Mouse (Mus musculus) spleen, postnatal 4 days (tissue): ENCODE measurements around the gene Gnb1.

ENCODE experiments used
- DNase-seq, 2 experiments: peaks; one replicate each; pipeline ENCODE4 v3.0.0; 2022; ENCODE audit warnings: low spot score in 2 of 2

Gnb1 gene

GRCm38 (mm10) chr4:155485521-155485920 is 5.6 kb upstream of the Gnb1 start:
- DNase-seq = no peak

GRCm38 (mm10) chr4:155487746-155488145 is 3.4 kb upstream of the Gnb1 start:
- DNase-seq = no peak

GRCm38 (mm10) chr4:155488232-155489025 is 2.7 kb upstream of the Gnb1 start:
- peak; percentile 69 to 78 for DNase-seq

DNA sequence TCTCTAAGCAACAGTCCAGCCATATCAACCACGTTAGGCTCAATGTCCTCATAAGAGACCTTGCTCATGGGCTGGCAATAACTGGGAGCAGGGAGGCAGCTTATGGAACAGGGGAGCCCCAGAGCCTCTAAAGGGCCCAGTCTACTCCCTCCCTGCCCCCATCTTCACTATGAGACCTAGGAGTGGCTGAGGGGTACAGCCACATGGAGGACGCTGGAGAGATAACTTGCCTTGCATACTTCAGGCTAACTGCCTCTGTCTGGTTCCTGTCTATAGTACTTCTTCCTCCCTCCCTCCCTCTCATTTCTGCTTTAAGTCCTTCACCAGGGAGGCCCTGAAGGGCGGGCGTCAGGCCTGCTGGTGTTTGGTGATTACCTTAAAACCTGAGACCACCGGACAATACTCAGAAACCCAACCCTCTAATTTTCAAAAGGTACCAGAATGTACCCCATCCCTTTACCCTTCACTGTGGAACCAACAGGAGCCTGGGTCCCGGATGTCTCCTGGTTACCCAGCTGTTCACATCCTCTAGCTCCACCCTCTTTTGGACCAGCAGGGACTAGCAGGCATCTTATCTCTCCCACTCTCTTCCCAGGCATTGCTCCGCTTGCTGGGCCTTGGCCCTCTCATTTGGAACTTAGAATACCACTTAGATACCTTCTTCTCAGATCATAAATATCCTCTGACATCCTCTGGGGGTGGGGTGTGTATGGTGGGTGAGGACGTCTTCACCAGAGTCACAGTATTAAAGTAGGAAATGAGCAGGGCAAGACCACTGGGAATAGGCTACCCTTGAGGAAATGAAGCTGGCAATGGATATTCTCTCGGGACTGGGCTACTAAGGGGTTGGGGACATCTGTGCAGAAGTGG is 1.8 kb upstream of the Gnb1 start:
- DNase-seq = no peak

DNA sequence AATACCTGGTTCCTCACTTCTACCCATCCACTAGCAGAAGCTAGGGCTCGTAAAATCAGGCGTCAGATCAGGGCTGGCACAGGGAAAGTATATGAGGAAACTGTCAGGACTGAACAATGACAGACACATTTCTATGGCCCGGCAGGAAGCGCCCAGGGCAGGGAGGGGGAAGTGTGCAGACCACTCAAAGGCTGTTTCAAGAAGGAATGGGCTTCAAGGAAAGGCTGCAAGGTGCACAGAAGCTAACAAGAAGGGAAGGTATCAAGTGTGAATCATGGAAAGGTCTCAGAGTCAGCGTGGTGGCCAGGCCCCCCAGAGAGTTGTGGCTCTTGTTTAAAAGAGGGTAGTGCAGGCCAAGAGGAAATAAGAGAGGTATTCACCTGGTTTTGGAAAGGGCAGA is 705 bp upstream of the Gnb1 start:
- DNase-seq = no peak

GRCm38 (mm10) chr4:155491529-155492130 is 469 bp downstream of the Gnb1 start:
- DNase-seq = no peak

DNA sequence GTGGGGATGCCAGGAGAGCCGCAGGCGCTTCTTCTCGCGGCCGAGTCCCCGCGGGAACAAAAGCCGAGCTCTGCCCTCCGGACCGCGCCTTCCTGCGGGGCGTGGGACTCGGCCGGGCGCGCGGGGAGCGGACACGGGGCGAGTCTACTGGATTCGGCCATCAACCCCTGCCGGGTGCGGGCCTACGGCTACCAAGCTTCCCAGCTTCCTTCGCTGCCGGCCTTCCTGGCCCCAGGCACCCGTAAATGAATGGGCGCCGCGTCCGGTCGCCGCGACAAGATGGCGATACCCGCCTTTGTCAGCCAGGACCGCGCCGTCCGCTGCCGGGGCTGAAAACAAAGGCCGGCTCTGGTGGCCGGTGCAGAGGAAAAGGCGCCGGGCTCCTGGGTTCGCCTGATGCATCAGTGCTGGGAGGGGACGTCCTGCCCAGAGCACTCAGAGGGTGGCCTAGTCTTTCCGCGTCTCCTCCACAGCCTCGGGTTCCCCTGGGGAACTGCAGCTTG is 1.0 kb downstream of the Gnb1 start:
- DNase-seq = peak; percentile 53 to 84

DNA sequence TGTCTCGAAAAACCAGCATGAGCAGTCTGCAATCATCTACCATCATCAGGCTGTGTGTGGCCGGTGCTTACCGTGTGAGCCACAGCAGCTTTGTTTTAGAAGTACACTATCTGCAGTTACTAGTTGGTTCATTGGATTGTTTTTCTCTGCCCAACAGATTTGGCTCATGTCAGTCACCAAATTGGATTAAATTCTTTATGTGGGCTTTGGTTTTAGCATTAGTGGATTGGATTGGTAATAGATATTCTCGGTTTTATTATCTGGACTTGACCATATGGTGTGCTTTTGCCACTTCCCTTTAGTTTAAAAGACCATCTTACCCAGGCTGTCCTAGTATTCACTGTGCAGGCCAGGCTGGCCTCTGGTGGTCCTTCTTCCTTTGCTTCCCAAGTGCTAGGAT is 3.7 kb downstream of the Gnb1 start:
- DNase-seq = no peak

- DNase-seq = no peak
Measured at GRCm38 (mm10) chr4:155497963-155498362, 6.8 kb downstream of the Gnb1 start.

DNA sequence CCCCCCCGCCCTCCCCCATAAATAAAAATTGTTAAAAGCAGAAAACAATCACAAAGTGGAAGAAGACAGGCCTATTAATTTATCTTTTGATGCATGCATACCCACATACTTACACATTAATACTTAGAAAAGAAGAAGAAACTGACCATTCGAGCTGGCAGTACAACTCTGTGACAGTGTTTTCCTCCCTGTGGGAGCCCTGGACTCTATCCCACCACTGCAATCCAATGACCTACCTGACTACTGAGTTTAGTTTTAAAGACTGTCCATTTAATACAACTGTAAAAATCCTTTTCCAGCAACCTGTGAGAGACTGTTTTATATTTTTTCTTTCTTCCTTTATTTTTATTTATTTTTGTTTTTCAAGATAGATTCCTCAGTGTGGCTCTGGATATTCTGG is 10.0 kb downstream of the Gnb1 start:
- no peak for DNase-seq

- no peak for DNase-seq
Measured at GRCm38 (mm10) chr4:155505067-155505466, 13.9 kb downstream of the Gnb1 start.

DNA sequence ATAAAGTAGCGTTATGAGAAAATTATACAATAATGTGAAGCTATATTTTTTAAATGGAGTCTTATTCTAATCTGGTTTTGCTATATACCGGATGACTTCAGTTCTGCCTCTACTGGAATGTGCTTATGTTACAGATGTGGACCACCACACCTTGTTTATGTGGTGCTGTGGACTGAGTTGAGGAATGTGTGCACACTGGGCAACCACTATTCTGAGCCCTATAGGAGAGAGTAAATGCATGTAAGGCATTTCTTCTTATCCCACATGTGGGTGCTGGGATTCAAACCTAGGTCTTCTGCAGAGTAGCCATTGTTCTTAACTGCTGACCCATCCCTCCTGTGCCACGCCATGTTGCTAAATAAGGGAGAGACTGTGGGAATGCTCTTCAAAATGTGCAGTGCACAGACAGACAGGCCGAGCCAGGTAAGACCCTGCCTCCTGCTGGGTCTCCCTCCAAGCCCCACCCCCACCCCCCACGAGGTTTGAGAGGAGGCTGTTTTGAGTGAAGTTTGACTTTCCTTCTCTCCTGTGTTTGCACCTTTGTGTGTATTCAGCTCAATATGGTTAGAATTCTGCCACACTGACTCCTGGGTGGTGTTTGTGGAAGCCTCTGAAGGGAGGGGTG is 14.6 kb downstream of the Gnb1 start:
- DNase-seq = no peak

- DNase-seq = no peak
Measured at GRCm38 (mm10) chr4:155508614-155509013, 17.5 kb downstream of the Gnb1 start.

- no peak for DNase-seq
Measured at GRCm38 (mm10) chr4:155510981-155511380, 19.8 kb downstream of the Gnb1 start.

- DNase-seq = no peak
Measured at GRCm38 (mm10) chr4:155514810-155515209, 23.6 kb downstream of the Gnb1 start.

DNA sequence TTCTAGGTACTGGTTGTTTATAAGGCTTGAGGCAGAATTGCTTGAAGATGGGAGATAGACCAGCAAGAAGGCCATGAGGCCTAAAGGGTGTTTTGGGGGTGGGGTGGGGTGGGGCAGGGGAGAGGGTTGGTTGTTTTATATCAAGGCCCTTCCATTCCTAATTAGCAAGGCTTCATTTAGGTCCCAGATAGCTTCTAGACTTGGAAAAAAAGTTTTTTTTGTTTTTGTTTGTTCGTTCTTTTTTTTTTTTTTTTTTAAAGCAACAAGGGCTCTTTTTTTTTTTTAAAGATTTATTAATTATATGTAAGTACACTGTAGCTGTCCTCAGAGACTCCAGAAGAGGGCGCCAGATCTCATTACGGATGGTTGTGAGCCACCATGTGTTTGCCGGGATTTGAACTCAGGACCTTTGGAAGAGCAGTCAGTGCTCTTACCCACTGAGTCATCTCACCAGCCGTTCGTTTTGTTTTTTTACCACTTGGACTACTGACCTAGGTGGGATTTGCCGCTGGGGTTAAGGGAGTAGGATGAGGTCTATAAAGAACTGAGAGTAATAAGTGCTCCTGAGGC is 26.9 kb downstream of the Gnb1 start:
- no peak for DNase-seq

- no peak for DNase-seq
Measured at GRCm38 (mm10) chr4:155522327-155522726, 31.2 kb downstream of the Gnb1 start.

DNA sequence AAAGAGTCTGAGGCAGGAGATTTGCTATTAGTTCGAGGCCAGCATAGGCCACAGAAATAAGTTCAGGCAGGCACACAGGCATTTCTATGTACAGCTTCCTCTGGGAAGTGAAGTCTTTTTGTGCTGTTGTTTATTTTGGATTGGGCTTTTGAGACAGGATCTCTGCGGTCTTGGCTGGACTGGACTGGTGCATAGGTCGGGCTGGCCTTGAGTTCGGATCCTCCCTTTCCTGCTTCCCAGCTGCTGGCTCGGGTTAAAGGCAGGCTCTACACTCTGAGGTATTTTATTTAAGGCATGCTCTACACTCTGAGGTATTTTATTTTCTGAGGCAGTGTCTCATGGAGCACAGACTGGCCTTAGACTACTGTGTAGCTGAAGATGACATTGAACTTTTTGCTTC is 34.6 kb downstream of the Gnb1 start:
- no peak for DNase-seq

- DNase-seq = no peak
Measured at GRCm38 (mm10) chr4:155529294-155529693, 38.1 kb downstream of the Gnb1 start.

DNA sequence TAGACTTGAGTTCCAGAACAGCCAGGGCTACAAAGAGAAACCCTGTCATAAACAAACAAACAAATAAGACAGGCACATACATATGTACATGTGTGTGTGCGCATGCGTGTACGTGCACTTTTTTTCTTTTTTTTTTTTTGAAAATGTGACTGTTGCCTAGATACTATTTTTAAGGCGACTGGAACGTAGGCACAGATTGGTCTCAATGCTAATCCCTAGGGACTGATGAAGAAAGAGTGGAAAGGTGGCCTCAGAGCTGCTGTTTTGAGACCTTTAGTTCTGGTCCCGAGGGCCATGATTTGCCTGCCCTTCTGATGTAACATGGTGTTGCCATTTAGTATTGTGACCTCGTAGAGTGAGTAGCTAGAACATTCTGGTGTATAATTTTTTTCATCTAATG is 58.8 kb downstream of the Gnb1 start:
- DNase-seq = no peak

DNA sequence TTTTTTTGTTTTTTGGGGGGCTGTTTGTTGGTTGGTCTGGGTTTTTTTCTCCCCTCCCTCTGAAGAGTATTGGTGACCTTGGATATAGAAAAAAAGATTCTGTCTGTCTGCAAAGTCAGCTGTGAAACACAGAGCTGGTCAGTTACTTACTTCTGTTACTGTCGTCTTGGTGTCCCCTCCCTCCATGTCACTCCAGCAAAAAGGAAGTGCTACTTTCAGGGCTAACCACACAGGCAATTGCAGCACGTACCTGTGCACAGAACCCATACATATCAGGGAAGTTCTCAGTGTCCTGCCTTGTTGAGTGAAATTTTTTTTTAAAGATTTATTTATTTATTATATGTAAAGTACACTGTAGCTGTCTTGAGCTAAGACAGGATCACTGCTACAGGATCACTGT is 59.3 kb downstream of the Gnb1 start:
- no peak for DNase-seq

DNA sequence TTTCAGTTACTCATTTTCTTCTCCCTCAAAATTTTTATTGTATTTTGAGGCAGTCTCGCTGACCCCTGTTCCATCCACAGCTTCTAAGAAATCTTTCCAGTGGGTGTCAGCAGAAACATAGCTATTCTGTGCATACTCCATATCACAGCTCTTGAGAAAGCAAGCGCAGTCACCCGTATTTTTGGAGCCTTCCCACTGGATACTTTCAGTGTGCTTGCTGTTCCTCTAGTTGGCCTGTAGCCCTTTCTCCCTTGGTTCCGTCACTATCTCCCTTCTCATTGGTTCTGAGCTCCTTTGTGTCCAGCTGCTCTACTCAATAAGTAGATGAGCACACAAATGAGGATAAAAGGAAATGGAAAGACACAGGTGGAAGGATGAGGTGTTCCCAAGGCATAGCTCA is 59.9 kb downstream of the Gnb1 start:
- DNase-seq = no peak
